Mouse (Mus musculus): Measurements from ENCODE around the gene Rspo3. TPM values are rescaled to one million over a fixed set of nuclear protein-coding genes. Genes with fewer than 3 reads are reported as not detected.

Rspo3 gene
- polyA plus RNA-seq (2021; fragmentation: Nextera tagmentation): 6.7 and 7.8 TPM in 2 replicates
- long read RNA-seq, experiment 1, transcript Rspo3-201 (5 exons, 3,085 nt): major isoform, 15 of 26 reads
- long read RNA-seq, experiment 1, partial matches to known transcripts: 8 of 26 reads
- long read RNA-seq, experiment 1, other reads (novel, unspliced or antisense): 3 of 26 reads
- long read RNA-seq, experiment 2, transcript Rspo3-201 (5 exons, 3,085 nt): major isoform, 6 of 22 reads
- long read RNA-seq, experiment 2, partial matches to known transcripts: 15 of 22 reads
- long read RNA-seq, experiment 2, other reads (novel, unspliced or antisense): 1 of 22 reads

DNA sequence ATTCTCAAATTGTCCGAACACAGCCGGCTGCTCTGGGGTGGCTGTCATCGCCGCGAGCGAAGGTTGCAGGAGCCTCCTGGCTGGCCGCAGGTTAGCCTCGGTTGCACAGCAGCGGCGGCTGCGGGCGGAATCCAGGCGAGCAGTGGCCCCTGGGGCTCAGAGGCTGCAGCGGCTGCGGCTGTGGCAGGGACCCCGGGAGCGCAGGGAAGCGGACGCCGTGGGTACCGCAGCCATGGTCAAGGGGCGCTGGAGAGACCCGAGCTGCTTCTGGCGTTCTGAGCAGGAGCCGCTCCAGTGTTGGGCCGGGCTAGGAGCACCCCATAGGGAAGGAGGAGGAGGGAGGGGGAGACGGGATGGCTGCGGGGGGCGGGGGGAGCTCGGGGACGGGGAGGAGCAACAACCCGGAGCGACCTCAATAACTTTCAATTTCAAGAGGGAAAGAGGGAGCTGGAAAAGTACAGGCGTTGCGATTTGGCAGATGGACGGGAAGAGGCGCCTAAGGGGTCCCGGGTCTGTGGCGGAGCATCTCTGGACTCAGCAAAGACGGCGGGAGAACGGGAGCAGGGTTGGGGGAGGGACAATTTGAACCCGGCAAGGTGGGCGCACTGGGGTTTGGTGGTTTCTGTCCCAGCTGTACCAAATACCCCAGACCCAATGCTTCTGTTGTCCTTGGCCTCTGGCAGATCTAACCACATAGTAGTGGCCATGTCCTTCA is at the start of gene Rspo3:
Gene Rspo3, minus strand, starts transcription at position 322 of the 715 bp plus-strand sequence.

Other genes with a start within 250 kb of the Rspo3 start
- 22.9 and 27.2 TPM in 2 replicates for gene Echdc1, start 222.7 kb downstream of the Rspo3 start, polyA plus RNA-seq (2021; fragmentation: Nextera tagmentation)
- 20.9 and 74.1 TPM in 2 replicates for gene Rnf146, start 173.4 kb downstream of the Rspo3 start, polyA plus RNA-seq (2021; fragmentation: Nextera tagmentation)

Data from left cerebral cortex, adult 6 months (tissue).